Mouse (Mus musculus): ENCODE measurements around the gene Rnf5. TPM values are rescaled to one million over a fixed set of nuclear protein-coding genes. Genes with fewer than 3 reads are reported as not detected.

Rnf5 gene
- 10 to 100 TPM; 77.8 to 92.0 TPM for total RNA-seq (2021)
- 90.8 and 115 TPM in 2 replicates for polyA plus RNA-seq (2012; rRNA removed)
- long read RNA-seq, transcript Rnf5-201 (6 exons, 1,238 nt): major isoform, 87 of 99 reads
- long read RNA-seq, partial matches to known transcripts: 1 of 99 reads
- long read RNA-seq, other reads (novel, unspliced or antisense): 9 of 99 reads

DNA sequence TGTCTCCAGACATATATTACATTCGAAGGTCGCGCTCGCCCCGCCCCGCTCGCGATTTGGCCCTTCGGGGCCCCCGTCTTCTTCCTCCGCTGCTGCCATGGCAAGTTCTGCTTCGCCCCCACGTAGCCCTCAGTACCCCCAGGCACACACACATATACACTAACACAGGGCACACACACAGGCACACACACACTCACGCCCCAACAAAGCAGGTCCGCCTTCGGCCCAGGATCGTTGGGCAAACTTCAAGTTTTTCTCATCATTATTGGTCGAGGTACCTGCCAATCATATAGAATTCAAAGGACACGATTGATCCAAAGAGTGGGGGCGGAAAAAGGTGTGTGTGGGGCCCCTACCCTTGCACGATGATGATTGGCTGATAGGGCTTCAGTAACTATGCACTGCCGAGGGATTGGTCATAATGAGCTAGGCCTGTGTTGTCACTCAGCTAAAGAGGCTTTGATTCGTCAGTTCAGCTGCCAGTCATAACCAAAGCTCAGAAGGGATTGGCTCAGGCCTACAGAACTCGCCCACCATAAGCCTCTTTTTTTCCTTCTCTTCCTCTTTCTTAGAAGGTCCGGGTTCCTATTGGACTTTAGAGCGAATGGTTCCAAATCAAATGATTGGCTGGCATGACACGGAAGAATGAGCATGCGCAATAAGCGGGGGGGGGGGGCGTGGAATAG is at the start of gene Rnf5:
Gene Rnf5 (minus strand): TSS at position 316 of the 686 bp plus-strand sequence.
- peak; percentile 97 for DNase-seq

DNA sequence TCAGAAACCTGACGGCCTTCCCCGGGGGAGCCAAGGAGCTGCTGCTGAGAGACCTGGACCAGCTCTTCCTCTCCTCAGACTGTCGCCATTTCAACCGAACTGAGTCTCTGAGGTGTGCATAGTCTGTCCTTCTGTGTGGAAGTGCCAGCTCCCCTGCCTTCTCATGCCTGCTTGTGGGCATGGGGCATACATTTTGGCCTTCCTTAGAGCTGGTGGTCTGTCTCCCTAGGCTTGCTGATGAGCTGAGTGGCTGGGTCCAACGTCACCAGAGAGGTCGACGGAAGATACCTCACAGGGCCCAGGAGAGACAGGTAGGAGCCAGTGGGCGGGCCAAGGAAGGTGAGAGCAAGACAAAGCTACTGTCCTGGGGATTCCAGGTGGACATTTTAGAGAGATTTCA is 49.5 kb upstream of the Rnf5 start:
- DNase-seq: no peak

DNA sequence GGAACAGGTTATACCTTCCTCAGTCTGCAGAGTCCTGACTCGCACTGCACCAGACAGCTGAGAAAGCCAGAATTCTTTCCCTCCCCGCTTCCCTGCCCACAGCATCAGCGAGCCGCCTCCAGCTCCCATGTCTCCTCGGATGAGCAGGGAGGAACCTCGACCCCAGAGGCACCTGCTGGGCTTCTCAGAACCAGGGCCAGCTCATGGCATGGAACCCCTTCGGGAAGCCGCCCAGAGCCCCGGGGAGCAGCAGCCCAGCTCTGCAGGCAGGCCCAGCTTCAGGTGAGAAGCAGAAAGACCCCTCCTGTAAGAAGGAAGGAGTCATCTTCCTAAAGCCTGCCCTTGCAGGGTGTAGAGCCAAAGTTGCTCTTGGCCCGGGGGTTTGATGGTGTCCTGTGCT is 49.1 kb upstream of the Rnf5 start:
- DNase-seq: no peak

DNA sequence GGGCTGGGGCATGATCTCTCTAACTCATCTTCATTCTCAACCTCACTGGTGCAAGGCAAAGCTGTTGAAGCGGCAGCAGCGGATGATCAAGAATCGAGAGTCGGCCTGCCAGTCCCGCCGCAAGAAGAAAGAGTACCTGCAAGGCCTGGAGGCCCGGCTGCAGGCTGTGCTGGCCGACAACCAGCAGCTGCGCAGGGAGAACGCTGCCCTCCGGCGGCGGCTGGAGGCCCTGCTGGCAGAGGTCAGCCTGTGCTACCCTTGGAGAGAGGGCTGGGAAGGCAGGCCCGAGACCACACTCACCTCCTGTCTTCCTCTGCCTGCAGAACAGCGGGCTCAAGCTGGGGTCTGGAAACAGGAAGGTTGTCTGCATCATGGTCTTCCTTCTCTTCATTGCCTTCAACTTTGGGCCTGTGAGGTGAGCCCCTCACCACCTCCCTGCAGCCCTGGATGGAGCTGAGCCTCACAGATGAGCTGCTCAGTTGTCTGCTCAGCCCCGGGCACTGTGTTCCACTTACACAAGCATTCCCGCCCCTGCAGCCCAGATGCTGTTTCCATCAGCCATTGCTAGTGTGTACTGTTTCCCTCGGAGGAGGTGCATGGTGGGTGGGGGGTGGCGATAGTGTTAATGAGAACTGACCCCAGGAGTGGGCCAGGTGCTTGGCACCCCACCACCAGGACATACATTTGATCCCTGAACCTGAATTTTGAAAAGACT is 48.2 kb upstream of the Rnf5 start:
- DNase-seq: peak; percentile 64

DNA sequence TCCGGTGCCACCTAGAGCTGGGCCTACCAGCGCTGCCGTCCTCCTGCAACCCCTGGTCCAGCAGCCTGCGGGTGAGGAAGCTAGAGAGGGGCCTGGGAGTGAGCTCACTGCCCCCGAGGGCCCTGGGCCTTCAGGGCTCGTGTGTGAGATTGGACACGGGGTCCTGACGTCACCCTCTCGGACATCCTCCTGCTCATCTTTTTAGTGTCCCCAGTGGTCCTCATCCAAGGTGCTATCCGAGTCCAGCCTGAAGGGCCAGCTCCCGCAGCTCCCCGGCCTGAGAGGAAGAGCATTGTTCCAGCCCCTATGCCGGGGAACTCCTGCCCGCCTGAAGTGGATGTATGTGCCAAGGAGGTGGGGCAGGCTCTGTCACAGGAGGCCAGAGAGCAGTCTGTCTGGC is 47.3 kb upstream of the Rnf5 start:
- DNase-seq: no peak

DNA sequence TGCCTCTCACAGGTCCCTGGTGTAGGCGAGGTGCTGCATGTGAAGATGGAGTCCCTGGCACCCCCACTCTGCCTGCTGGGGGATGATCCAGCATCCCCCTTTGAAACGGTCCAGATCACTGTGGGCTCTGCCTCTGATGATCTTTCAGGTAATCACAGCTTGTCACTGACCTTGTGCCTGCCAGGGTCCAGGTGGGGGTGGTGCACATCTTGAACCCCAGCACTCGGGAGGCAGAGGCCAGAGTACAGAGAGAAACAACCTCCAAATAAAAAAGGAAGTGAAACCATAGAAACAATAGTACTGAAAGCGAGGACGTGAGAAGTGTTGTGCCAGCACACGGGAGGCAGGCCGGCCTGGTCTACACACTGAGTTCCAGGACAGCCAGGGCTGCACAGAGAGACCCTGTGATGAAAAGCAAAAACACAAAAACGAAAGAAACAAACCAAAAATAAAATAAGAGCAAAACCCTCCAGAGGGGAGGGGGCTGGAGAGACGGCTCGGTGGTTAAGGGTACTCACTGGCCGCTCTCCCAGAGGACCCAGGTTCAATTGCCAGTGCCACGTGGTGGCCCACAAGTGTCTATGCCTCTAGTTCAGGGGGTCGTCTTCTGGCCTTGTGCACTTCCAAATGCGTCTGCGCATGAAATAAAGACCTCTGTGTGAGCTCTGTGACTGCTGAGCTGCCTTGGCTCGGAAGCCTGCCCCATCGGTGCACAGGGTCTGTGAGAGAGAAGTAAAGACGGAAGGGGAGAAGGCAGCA is 45.8 kb upstream of the Rnf5 start:
- DNase-seq: no peak

DNA sequence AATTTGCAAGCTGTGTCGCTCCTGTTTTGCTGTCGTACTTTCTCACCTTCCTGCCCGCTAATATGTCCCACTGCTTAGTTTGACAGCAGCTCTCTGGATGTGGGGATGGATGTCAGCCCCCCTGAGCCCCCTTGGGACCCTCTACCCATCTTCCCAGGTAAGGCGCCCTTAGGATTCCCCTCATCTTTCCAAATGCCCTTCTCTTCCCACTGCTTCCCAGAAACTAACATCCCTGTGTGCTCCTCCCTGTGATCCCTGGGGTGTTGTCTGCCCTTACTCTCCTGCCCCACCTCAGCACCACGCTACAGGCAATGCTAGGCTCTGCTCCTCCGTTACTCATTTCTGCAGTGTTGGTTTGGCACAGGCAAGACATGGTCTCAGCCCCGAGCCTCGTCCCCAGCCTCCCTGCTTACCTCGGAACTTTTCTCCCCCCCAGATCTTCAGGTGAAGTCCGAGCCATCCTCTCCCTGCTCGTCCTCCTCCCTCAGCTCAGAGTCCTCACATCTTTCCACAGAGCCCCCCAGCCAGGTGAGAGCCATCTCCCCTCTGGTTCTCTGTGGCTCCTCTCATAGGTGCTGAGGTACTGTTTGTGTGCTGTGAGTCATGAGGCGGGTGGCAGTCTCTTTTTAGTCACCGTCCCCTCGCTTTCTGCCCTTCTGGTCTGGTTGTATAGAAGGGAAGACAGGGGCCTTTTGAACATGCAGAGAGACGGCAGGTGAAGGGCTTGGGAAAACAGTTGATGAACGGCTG is 44.8 kb upstream of the Rnf5 start:
- no peak for DNase-seq

DNA sequence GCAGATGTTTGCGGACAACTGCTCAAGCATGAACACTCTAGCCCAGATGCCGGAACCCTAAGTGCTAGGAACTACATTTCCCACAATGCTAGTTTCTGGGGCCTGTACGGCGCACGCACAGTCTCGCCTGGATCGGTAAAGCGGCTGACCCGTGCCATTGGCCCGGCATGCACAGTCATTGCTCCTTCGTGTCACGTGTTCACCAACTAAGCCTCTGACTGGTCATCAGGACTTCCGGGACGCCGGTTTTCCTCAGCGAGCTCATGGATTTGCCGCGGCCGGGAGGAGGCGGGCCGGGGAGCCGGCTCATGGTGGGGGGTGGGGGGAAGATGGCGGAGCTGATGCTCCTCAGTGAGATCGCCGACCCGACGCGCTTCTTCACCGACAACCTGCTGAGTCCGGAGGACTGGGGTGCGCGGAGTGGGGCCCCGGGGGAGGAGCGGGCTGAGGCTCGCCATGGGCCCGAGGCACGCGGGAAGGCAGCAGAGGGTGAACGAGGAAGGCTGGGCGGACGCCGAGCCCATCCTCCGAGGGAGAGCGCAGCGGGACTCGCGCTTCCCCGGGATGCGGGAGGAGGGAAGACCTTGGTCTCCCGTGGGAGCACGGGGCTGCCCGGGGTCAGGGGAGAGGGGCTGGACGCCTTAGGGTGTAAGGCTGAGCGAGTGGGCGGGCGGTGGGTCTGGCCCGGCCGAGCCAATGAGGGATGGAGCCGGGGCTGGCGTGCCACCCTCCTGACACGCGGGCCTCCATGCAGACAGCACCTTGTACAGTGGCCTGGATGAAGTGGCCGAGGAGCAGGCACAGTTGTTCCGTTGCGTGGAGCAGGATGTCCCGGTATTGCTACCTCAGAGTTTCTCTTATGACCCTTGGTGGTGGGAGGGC is 43.7 kb upstream of the Rnf5 start, which contains the start of gene Atf6b:
Gene Atf6b (plus strand): TSS at position 241 of the 882 bp plus-strand sequence.
- DNase-seq: peak; percentile 97

DNA sequence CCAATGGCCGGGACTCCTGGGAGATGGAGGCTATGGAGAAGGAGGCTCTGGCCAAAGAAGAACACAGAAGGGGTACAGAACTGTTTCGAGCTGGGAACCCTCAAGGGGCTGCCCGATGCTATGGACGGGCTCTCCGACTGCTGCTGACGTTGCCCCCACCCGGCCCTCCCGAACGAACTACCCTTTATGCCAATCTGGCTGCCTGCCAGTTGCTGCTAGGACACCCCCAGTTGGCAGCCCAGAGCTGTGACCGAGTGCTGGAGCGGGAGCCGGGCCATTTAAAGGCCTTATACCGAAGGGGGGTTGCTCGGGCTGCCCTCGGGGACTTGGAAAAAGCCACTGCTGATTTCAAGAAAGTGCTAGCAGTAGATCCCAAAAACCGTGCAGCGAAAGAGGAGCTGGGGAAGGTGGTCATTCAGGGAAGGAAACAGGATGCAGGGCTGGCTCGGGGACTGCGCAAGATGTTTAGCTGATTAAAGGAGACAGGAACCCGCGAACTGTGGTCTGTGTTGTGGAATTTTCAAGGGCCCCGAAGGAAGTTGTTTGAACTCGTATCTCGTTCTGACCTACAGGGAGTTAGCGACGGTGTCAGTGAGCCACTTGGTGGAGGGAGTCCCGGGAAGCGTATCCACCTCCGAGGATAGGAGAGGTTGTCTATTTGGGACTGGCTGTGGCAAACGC is 42.5 kb upstream of the Rnf5 start:
- DNase-seq: peak; percentile 15

DNA sequence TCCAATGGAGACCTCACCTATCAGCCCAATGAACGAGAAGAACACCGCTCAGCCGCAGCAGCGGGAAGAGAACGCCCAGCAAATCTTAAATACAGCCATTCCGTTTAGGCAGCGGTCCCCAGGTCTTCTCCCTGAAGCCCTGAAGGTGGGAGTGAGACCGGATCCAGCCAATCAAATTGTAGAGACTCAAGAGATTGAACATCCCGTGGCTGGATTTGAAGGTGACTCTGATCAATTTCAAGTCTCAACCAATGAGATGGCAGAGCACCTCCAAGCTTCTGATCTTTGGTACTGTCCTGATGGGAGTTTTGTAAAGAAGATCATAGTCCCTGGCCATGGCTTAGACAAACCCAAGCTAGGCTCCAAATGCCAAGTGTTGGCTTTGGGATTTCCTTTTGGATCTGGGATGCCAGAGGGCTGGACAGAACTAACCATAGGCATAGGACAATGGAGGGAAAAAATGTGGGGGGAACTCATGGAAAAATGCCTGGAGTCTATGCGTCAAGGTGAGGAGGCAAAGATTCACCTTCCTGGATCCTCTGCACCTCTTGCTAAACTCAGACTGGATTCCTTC is 41.9 kb upstream of the Rnf5 start:
- DNase-seq: no peak

DNA sequence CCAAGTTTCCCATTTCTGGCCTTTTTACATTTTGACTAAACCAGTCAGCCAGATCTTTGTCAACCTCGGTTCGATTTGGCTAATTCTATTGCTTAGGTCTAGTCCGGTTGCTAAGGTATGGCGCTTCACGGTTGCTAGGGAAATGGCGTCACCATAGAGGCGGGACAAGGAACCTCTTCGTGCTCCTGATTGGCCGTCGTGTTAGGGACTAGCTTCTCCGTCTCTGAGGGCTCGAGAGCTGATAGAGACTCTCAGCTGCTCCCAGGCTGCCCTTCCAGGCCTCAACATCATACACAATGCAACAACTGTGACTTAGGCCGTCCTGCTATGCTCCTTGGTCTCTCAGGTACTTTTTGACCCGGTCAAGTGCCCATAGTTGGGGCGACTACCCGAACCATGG is 41.1 kb upstream of the Rnf5 start, which contains the start of gene Fkbpl:
Gene Fkbpl (plus strand): TSS at position 157 of the 400 bp plus-strand sequence.
- peak; percentile 96 for DNase-seq

DNA sequence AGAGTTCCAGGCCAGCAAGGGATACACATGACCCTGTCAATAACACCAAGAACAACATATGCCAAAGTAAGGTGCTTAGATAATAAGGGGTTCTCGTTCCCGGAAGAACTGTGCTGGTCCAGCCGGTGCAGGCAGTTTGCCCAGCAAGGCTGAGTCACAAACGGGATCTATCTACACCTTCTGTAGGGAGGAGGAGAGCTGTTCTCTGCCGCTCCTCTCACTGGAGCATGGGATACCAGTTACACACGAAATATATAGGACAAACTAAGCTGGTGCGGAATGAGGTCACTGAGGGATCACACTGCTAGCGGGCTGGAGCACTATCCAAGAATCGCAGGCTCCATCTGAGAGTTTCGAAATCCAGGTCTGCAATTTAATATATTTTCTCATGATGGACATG is 40.5 kb upstream of the Rnf5 start:
- DNase-seq: no peak

DNA sequence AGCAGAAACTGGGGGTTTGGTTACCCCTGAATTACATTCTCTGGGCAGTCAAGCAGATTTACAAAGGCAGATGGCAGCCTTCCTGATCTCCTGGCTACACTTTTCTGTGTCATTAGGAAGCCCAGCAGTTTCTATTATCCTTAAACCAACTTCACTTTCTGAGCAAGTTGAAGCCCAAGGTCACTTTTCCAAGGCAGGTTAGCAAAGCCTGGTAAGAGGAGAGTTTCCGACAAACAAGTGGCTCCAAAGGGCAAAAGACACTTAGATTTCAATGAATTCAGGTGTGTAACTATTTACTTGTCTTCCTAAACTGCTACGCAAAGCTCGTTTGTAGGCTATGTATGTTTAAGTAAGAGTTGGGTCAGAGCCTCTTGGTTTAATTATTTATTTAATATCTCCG is 39.9 kb upstream of the Rnf5 start:
- no peak for DNase-seq

DNA sequence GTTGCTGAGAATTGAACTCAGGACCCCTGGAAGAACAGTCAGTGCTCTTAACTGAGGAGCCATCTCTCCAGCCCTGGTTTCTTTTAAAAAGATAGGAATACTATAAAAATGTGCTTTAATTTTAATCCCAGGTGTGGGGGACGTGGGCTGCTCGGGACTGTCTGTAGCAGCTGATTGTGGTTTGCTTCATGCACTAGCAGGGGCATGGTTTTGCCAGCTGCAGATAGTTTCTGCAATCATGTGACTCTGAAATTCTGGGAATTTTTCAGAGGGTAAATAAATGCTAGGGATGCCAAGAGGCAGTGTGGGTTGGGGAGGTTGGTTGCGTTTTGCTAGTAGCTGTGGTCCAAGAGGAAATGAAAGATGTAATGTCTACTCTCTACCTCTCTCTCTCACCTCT is 38.5 kb upstream of the Rnf5 start:
- DNase-seq: no peak

DNA sequence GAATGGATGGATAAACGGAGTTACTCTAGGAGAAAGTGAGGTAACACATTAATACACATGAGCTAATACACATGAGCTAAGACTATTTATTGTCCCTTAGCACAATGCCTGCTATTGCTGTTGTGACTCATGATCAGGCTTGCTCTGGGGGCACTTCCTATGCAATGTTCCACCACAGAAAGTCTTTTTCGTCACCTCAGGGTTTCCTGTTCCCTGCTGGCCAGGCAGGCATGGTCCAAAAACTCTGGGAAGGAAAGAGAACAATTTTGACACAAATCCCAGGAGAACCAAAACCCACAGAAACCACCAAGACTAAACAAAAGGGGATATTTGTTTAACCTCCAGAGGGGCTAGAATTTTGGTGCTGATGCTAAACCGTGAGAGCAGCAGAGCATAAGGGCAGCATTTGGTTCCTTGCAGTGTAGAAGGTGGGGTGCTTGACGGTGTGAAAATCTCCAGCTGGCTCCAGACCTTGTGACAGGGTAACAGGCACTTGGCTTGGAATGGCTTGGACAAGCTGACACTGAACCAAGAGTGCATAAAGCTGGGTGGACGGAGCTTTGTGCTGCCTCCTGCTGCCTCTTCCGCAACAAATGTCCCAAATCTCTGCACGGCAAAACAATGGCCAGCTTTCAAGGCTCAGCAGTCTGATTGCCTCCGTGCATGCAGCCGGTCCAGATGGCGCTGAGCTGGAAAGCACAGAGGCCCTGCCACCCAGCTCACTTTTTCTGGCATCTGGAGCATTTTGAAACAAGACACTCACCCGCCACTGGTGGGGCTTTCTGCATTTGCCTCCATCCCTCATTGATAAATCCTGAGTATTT is 37.5 kb upstream of the Rnf5 start:
- peak; percentile 43 for DNase-seq

DNA sequence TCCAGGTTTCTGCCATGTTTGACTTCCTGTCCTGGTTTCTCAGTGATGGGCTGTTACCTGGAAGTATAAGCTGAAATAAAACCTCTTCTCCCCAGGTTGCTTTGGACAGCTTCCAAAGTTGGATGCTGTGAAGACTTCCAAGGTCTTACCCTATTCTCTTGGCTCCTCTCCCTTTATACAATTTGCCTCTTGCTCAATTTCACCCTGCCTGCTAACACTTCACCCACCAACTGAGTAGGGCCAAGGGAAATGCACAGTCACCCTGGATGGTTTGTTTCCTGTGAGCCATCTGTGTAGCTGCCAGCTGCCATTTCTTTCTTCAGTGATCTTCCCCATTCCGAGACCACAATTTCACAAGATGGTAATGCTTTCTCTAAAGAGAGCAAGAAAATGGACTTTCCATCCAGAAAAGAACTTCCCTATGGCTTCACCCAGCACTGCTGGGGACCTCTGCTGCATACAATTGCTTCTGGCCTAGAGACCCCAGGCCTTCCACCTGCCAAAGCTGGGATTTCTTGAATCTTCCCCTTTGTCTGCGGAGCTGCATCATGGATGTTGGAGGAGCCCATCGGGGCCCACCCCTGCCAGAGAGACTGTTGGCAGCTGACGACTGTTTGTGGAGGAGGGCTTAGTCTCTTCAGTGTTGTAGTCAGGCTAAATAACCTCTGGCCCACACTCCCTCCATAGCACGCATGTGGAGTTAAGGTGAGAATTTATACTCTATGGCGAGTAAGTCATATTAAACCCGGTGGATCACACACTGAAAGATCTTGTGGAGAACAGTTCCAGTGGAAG is 36.2 kb upstream of the Rnf5 start:
- no peak for DNase-seq

DNA sequence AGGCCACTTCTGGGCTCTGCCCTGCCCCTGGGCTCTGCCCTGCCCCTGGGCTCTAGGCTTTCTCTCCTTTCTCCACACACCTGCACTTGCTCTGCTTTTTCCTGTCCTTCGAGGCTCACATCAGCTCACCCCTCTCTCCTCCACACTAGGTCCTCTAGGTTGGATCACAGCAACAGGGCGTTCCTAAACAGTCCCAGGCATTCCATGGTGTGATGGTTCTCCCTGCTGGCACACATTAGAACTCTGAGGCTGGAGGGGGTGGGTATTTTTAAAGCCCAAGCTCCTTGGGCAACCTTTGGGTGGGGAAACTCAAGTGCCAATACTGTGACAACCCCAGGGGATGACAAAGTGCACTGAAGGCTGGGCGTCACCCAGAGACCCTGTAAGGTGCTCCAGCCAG is 34.0 kb upstream of the Rnf5 start:
- no peak for DNase-seq

DNA sequence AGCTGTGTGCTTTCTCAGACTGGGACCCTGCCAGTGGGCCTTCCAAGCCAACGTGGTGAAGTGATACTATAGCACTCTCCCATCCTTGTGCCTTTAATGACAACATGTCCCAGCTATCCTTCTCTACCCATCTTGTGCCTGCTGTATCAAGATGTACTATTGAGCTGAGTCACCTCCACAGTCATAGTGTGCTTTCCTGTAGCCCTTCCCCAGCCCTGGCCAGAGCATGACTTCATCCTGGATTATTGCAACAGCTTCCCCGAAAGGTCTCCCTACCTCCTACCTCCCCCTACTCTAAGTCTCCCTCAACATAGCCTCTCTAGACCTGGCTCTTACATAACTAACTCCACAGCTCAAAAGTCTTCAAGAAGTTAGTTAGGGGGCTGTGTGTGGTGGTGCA is 32.2 kb upstream of the Rnf5 start:
- no peak for DNase-seq
